Mouse (Mus musculus) stomach, embryonic 15.5 days (tissue): ENCODE data around the gene Cdv3. TPM values are rescaled to one million over a fixed set of nuclear protein-coding genes. Genes with fewer than 3 reads are reported as not detected.
A peak's percentile ranks its signal among the peaks of the same experiment; 100 is the strongest.

Experiments
- ATAC-seq: fragments of 200-750 bp; cut with Nextera tagmentation; 2 replicates; pipeline ENCODE4 v1.8.0; 2017; ENCODE audit warnings: low read depth, moderate number of reproducible peaks, moderate TSS enrichment; ENCODE audit not compliant: insufficient read depth, low FRiP score
- H3K27ac ChIP-seq: fragments of 300-500 bp; sonication (generic); 2 replicates; pipeline ENCODE4 v1.5.1; 2015; ENCODE audit warnings: mild to moderate bottlenecking, inconsistent platforms
- H3K27me3 ChIP-seq: fragments of 300-500 bp; sonication (generic); replicated peaks from 2 replicates; pipeline ENCODE4 v1.6.1; 2015; ENCODE audit warnings: inconsistent platforms
- H3K36me3 ChIP-seq: fragments of 300-500 bp; sonication (generic); 2 replicates; pipeline ENCODE4 v1.6.1; 2015; ENCODE audit warnings: inconsistent platforms
- H3K4me1 ChIP-seq: fragments of 300-500 bp; sonication (generic); 2 replicates; pipeline ENCODE4 v1.6.1; 2015; ENCODE audit warnings: inconsistent platforms
- H3K4me2 ChIP-seq: fragments of 300-500 bp; sonication (generic); 2 replicates; pipeline ENCODE4 v1.6.1; 2015; ENCODE audit warnings: mild to moderate bottlenecking, inconsistent platforms
- H3K4me3 ChIP-seq: fragments of 300-500 bp; sonication (generic); replicated peaks from 2 replicates; pipeline ENCODE4 v1.5.1; 2015; ENCODE audit warnings: inconsistent platforms
- H3K9ac ChIP-seq: fragments of 300-500 bp; sonication (generic); 2 replicates; pipeline ENCODE4 v1.6.1; 2015; ENCODE audit warnings: inconsistent platforms
- H3K9me3 ChIP-seq: fragments of 300-500 bp; sonication (generic); 2 replicates; pipeline ENCODE4 v1.6.1; 2016; ENCODE audit warnings: inconsistent platforms
- WGBS: fragments of 180-500 bp; shearing (Covaris S2); methylation state at CpG from one replicate; pipeline ENCODE4 v1.1.7; 2015; 5-methylcytosine and 5-hydroxymethylcytosine counted together
- polyA plus RNA-seq: library from polyadenylated mRNA; unstranded; fragments of >200 nt; fragmentation: Nextera tagmentation; extraction: Ambion mirVana; gene quantifications from 2 replicates; pipeline ENCODE4 v1.2.1, GENCODE M21; 2015

Gene Cdv3
- polyA plus RNA-seq, 1 experiment from 2014 or later: 90.6 TPM

- Histone ChIP-seq H3K36me3 (peaks cover 53% of the 10 kb centered on the region), H3K4me2 (no peak overlapping the region), H3K9ac (no peak overlapping the region), H3K27me3 (no peaks in the 10 kb centered on the region), H3K4me1 (no peaks in the 10 kb centered on the region), H3K9me3 (no peaks in the 10 kb centered on the region), H3K27ac (no peak overlapping the region), H3K4me3 (no peak overlapping the region)
- WGBS: 73% methylated on average over 9 of the region's 9 CpGs
- peak; percentile 82; the same call in 1 of the 2 replicates for ATAC-seq
Measured at GRCm38 (mm10) chr9:103326449-103326848, 39.2 kb downstream of the Cdv3 start.

GRCm38 (mm10) chr9:103324678-103325077, 41.0 kb downstream of the Cdv3 start:
- no peaks in the 10 kb centered on the region for H3K9me3 ChIP-seq
- no peak overlapping the region for H3K27ac ChIP-seq
- H3K36me3 ChIP-seq: peaks cover 61% of the 10 kb centered on the region
- no peak overlapping the region for H3K4me2 ChIP-seq
- H3K4me3 ChIP-seq: no peak overlapping the region
- no peak overlapping the region for H3K9ac ChIP-seq
- ATAC-seq: no peak
- no peaks in the 10 kb centered on the region for H3K27me3 ChIP-seq
- WGBS: 100% methylated on average over 1 of the region's 2 CpGs
- H3K4me1 ChIP-seq: no peaks in the 10 kb centered on the region

- H3K4me2 ChIP-seq: no peak overlapping the region
- H3K27me3 ChIP-seq: no peaks in the 10 kb centered on the region
- H3K9ac ChIP-seq: no peak overlapping the region
- H3K27ac ChIP-seq: no peak overlapping the region
- no peak overlapping the region for H3K4me3 ChIP-seq
- H3K9me3 ChIP-seq: no peaks in the 10 kb centered on the region
- WGBS: 87% methylated on average over 6 of the region's 6 CpGs
- H3K36me3 ChIP-seq: peaks cover 12% of the 10 kb centered on the region; the same call in 1 of the 2 replicates
- no peaks in the 10 kb centered on the region for H3K4me1 ChIP-seq
- ATAC-seq: no peak
Measured at GRCm38 (mm10) chr9:103309832-103310231, 55.8 kb downstream of the Cdv3 start.

- no peaks in the 10 kb centered on the region for H3K9me3 ChIP-seq
- peak overlapping the region; percentile 76 for H3K4me2 ChIP-seq
- WGBS: under 1% methylated on average over 40 of the region's 40 CpGs
Measured at GRCm38 (mm10) chr9:103305332-103306041, 60.2 kb downstream of the Cdv3 start.

GRCm38 (mm10) chr9:103304927-103305326, 60.7 kb downstream of the Cdv3 start, which contains the start of the genes 1300017J02Rik and Topbp1:
Gene 1300017J02Rik, minus strand, starts transcription at chr9:103305082.
Gene Topbp1, plus strand, starts transcription at chr9:103305215.
- Histone ChIP-seq H3K4me3 (peak within 1 kb of the TSS; percentile 97), H3K36me3 (peaks cover 7% of the 10 kb centered on the region; the same call in 1 of the 2 replicates), H3K9me3 (no peaks in the 10 kb centered on the region), H3K27ac (peak within 1 kb of the TSS; percentile 86), H3K27me3 (no peaks in the 10 kb centered on the region), H3K4me1 (no peaks in the 10 kb centered on the region), H3K4me2 (peak within 1 kb of the TSS; percentile 76), H3K9ac (peak within 1 kb of the TSS; percentile 87)
- under 1% methylated on average over 49 of the region's 49 CpGs for WGBS
- peak; percentile 97 for ATAC-seq

More at GRCm38 (mm10) chr9:103305332-103306041, 60.2 kb downstream of the Cdv3 start:
- Histone ChIP-seq H3K4me1 (no peaks in the 10 kb centered on the region), H3K27me3 (no peaks in the 10 kb centered on the region), H3K4me3 (peak overlapping the region; percentile 97), H3K36me3 (peaks cover 7% of the 10 kb centered on the region; the same call in 1 of the 2 replicates), H3K27ac (peak overlapping the region; percentile 67), H3K9ac (peak overlapping the region; percentile 87)
- peak; percentile 70 for ATAC-seq

Other genes starting within 250 kb of the Cdv3 start
- 51.6 and 59.3 TPM in 2 replicates for gene Srprb, start 163.7 kb downstream of the Cdv3 start, polyA plus RNA-seq
- 5.6 TPM in 1 of 2 replicates, not detected in the other for gene Gm20425, start 135.5 kb downstream of the Cdv3 start, polyA plus RNA-seq
- 195 and 466 TPM in 2 replicates for gene Trf, start 135.4 kb downstream of the Cdv3 start, polyA plus RNA-seq
- gene 1300017J02Rik, start 60.8 kb downstream of the Cdv3 start, polyA plus RNA-seq: 3.2 and 6.6 TPM in 2 replicates
- gene Topbp1, start 60.6 kb downstream of the Cdv3 start, polyA plus RNA-seq: 55.9 and 62.2 TPM in 2 replicates
- 0.53 and 0.71 TPM in 2 replicates for gene Bfsp2, start 114.6 kb upstream of the Cdv3 start, polyA plus RNA-seq